Mouse (Mus musculus) left cerebral cortex, adult 2 months (tissue): ENCODE data around the gene Prpf40a. TPM values are rescaled to one million over a fixed set of nuclear protein-coding genes. Genes with fewer than 3 reads are reported as not detected.

Experiments
- DNase-seq, 2 experiments: peaks; one replicate each; pipeline ENCODE4 v3.0.0; 2021 to 2022; ENCODE audit warnings: low spot score in 2 of 2, mixed read lengths in 1 of 2; ENCODE audit errors: extremely low spot score in 1 of 2
- H3K27ac ChIP-seq: fragments of 200-600 bp; 2 replicates; pipeline ENCODE4 v1.8.1; 2022
- H3K4me3 ChIP-seq: fragments of 200-600 bp; 2 replicates; pipeline ENCODE4 v1.8.1; 2022
- CTCF ChIP-seq: fragments of 200-600 bp; IDR thresholded peaks from 2 replicates; pipeline ENCODE4 v1.8.1; 2022; ENCODE audit warnings: antibody characterized with exemption, mild to moderate bottlenecking, moderate library complexity
- intact Hi-C: fragments of 180-260 bp; cut with DNase I; formaldehyde crosslinking; loops from one replicate; pipeline ENCODE4 v1.15.1; 2025
- long read RNA-seq, 2 experiments: library from polyadenylated mRNA; stranded (forward); transcript quantifications; one replicate each; pipeline ENCODE4 v2.0.0; 2021; ENCODE audit warnings: borderline mapping rate in 2 of 2
- total RNA-seq, 2 experiments: library from RNA; stranded (reverse); gene quantifications; 2 replicates each; pipeline ENCODE4 v1.2.3; 2021

Prpf40a gene
- total RNA-seq, result 10 to 100 TPM; 35.3 to 38.8 TPM
- long read RNA-seq, experiment 1, partial matches to known transcripts, result 2 of 5 reads
- long read RNA-seq, experiment 1, other reads (novel, unspliced or antisense), result 3 of 5 reads
- long read RNA-seq, experiment 2, partial matches to known transcripts, result 1 of 5 reads
- long read RNA-seq, experiment 2, other reads (novel, unspliced or antisense), result 4 of 5 reads

- DNase-seq, result peak; percentile 100
- intact Hi-C loops, result loop anchor here (5.0 to 10.0 kb wide), 2 partner anchors 434 to 1244 kb away; partner anchors contain the start of gene Galnt13
- TF ChIP-seq CTCF, result no peak
- Histone ChIP-seq H3K27ac (peak within 1 kb of the TSS; percentile 98), H3K4me3 (peak within 1 kb of the TSS; percentile 78)
Measured at GRCm38 (mm10) chr2:53190684-53191511, at the start of gene Prpf40a. TSS of gene Prpf40a (minus strand) at chr2:53191284.

- no peak for DNase-seq
- H3K4me3 ChIP-seq, result no peak overlapping the region
- intact Hi-C loops, result no loop called here
- H3K27ac ChIP-seq, result no peak overlapping the region
- no peak for TF ChIP-seq CTCF
Measured at GRCm38 (mm10) chr2:53222242-53222641, 31.2 kb upstream of the Prpf40a start.

GRCm38 (mm10) chr2:53213493-53213892 is 22.4 kb upstream of the Prpf40a start:
- intact Hi-C loops, result no loop called here
- no peak overlapping the region for H3K4me3 ChIP-seq
- TF ChIP-seq CTCF, result no peak
- H3K27ac ChIP-seq, result no peak overlapping the region
- no peak for DNase-seq

GRCm38 (mm10) chr2:53206749-53207148 is 15.7 kb upstream of the Prpf40a start:
- intact Hi-C loops, result loop anchor here (2.0 kb wide), 1 partner anchor 878 kb away; the partner anchor contains the start of gene Rprm
- H3K4me3 ChIP-seq, result no peak overlapping the region
- no peak for DNase-seq
- H3K27ac ChIP-seq, result no peak overlapping the region
- peak; percentile 50 for TF ChIP-seq CTCF

- no peak for DNase-seq
- H3K4me3 ChIP-seq, result no peak overlapping the region
- intact Hi-C loops, result loop anchor here (5.0 kb wide), 3 partner anchors 898 to 1833 kb away; no protein-coding TSS in a partner anchor
- peak; percentile 79 for TF ChIP-seq CTCF
- no peak overlapping the region for H3K27ac ChIP-seq
Measured at GRCm38 (mm10) chr2:53204373-53205274, 13.5 kb upstream of the Prpf40a start.

GRCm38 (mm10) chr2:53200164-53200885 is 9.2 kb upstream of the Prpf40a start:
- no peak for TF ChIP-seq CTCF
- Histone ChIP-seq H3K4me3 (no peak overlapping the region), H3K27ac (no peak overlapping the region)
- DNase-seq, result no peak
- intact Hi-C loops, result loop anchor here (5.0 kb wide), 3 partner anchors 902 to 1837 kb away; no protein-coding TSS in a partner anchor

GRCm38 (mm10) chr2:53199203-53199602 is 8.1 kb upstream of the Prpf40a start:
- intact Hi-C loops, result loop anchor here (10.0 kb wide), 1 partner anchor 1236 kb away; the partner anchor contains the start of gene Galnt13
- DNase-seq, result no peak
- Histone ChIP-seq H3K27ac (no peak overlapping the region), H3K4me3 (no peak overlapping the region)
- TF ChIP-seq CTCF, result no peak

GRCm38 (mm10) chr2:53196431-53196830 is 5.3 kb upstream of the Prpf40a start:
- intact Hi-C loops, result loop anchor here (10.0 kb wide), 1 partner anchor 1238 kb away; the partner anchor contains the start of gene Galnt13

GRCm38 (mm10) chr2:53192386-53192785 is 1.3 kb upstream of the Prpf40a start:
- Histone ChIP-seq H3K4me3 (peak overlapping the region; percentile 78), H3K27ac (peak overlapping the region; percentile 98)
- DNase-seq, result no peak
- intact Hi-C loops, result loop anchor here (5.0 to 10.0 kb wide), 2 partner anchors 435 to 1242 kb away; partner anchors contain the start of gene Galnt13
- TF ChIP-seq CTCF, result no peak

More at GRCm38 (mm10) chr2:53196431-53196830, 5.3 kb upstream of the Prpf40a start:
- DNase-seq, result no peak
- H3K4me3 ChIP-seq, result no peak overlapping the region
- TF ChIP-seq CTCF, result no peak
- H3K27ac ChIP-seq, result no peak overlapping the region

GRCm38 (mm10) chr2:53191523-53192220 is 588 bp upstream of the Prpf40a start, which contains the start of gene Arl6ip6:
TSS of gene Arl6ip6 (plus strand) at chr2:53191726.
- no peak for TF ChIP-seq CTCF
- Histone ChIP-seq H3K27ac (peak within 1 kb of the TSS; percentile 98), H3K4me3 (peak within 1 kb of the TSS; percentile 78)
- intact Hi-C loops, result loop anchor here (5.0 to 10.0 kb wide), 2 partner anchors 434 to 1243 kb away; partner anchors contain the start of gene Galnt13
- peak; percentile 97 to 99 for DNase-seq
